Mouse (Mus musculus) liver, adult 10 weeks (tissue): ENCODE data around the gene Peg12. TPM values are rescaled to one million over a fixed set of nuclear protein-coding genes. Genes with fewer than 3 reads are reported as not detected.

Source experiments
- polyA plus RNA-seq: library from polyadenylated mRNA; stranded (reverse); fragments of 350-450 nt; fragmentation: Illumina TruSeq; extraction: RNeasy Lipid Tissue Mini Kit (QIAGEN cat#74804); gene quantifications from one replicate; pipeline ENCODE4 v1.2.3, GENCODE M21; 2014; ENCODE audit warnings: low read depth, low replicate concordance

The Peg12 gene
- polyA plus RNA-seq = 0.13 TPM

GRCm38 (mm10) chr7:62463878-62464755 is at the start of gene Peg12:
TSS of gene Peg12 (minus strand) at chr7:62464510.

GRCm38 (mm10) chr7:62419493-62420360 is 44.6 kb downstream of the Peg12 start, which contains the start of gene Mkrn3:
TSS of gene Mkrn3 (minus strand) at chr7:62420139.

Other genes starting within 250 kb of the Peg12 start
- gene Ndn, start 117.9 kb downstream of the Peg12 start, polyA plus RNA-seq = 0.16 TPM
- not detected for gene Magel2, start 87.5 kb downstream of the Peg12 start, polyA plus RNA-seq
- 0.29 TPM for gene Mkrn3, start 44.4 kb downstream of the Peg12 start, polyA plus RNA-seq